In genomic region chr10:58232641-58232969, GRCm38 (mm10) we compare ENCODE assay signal across 11 mouse cellular contexts. TPM values are rescaled to one million over a fixed set of nuclear protein-coding genes. Genes with fewer than 3 reads are reported as not detected.
DNase-seq lines count a peak whose midpoint lies in the region; ATAC-seq and TF ChIP-seq lines count a peak whose summit lies in the region.
"Not testable (repeated sequence)": the region's sequence is repeated elsewhere in the genome, so short reads cannot be mapped to it uniquely, and the experiment has no call there.
"Had no signal": no experiment of that assay in that cellular context is flagged by ENCODE, and none has a peak within 500 bp of the region (broad histone marks: within the 10 kb centered on the region; RNA-seq: fewer than 3 reads in every experiment).

TSS of gene Duxf3 (minus strand) at chr10:58232675.

- not testable (repeated sequence) for H3K4me1 ChIP-seq in hindbrain, embryonic 14.5 days (replicated peaks; ENCODE audit: control insufficient read depth, insufficient read depth, low read length); kidney, postnatal 0 days (replicated peaks; ENCODE audit: insufficient read depth, low read length); liver, embryonic 16.5 days (ENCODE audit: control insufficient read depth, low read depth, low read length); midbrain, embryonic 14.5 days (ENCODE audit: control insufficient read depth, insufficient read depth, low read length); stomach, embryonic 14.5 days (ENCODE audit: control insufficient read depth, insufficient read depth, low read length)

- 84% methylated on average over 6 of the region's 8 CpGs for WGBS in hindbrain, embryonic 14.5 days
- 85% methylated on average over 6 of the region's 8 CpGs for WGBS in kidney, postnatal 0 days
- WGBS in liver, embryonic 16.5 days (ENCODE audit: insufficient replicate concordance) = 57% methylated on average over 5 of the region's 8 CpGs
- WGBS in midbrain, embryonic 14.5 days = 83% methylated on average over 7 of the region's 8 CpGs
- 82% methylated on average over 7 of the region's 8 CpGs for WGBS in stomach, embryonic 14.5 days

- not testable (repeated sequence) for TF ChIP-seq CTCF in kidney, postnatal 0 days (IDR thresholded peaks at IDR 0.05; ENCODE audit: low read depth)

- H3K4me2 ChIP-seq in hindbrain, embryonic 14.5 days (replicated peaks); kidney, postnatal 0 days (ENCODE audit: low read length); liver, embryonic 16.5 days (ENCODE audit: low read depth, low read length); midbrain, embryonic 14.5 days (ENCODE audit: low read length); stomach, embryonic 14.5 days (replicated peaks; ENCODE audit: low read depth, low read length): not testable (repeated sequence)

- H3K27ac ChIP-seq in hindbrain, embryonic 14.5 days; kidney, postnatal 0 days; liver, embryonic 16.5 days (ENCODE audit: low read length); midbrain, embryonic 14.5 days (replicated peaks; ENCODE audit: low read depth, low read length); stomach, embryonic 14.5 days (ENCODE audit: low read length): not testable (repeated sequence)

- H3K27me3 ChIP-seq in hindbrain, embryonic 14.5 days (ENCODE audit: control insufficient read depth, insufficient read depth, low read length); kidney, postnatal 0 days (ENCODE audit: insufficient read depth, low read length); liver, embryonic 16.5 days (ENCODE audit: control insufficient read depth, insufficient read depth, low read depth, low read length); midbrain, embryonic 14.5 days (ENCODE audit: control insufficient read depth, insufficient read depth, low read length); stomach, embryonic 14.5 days (ENCODE audit: control insufficient read depth, insufficient read depth, low read length): not testable (repeated sequence)

- H3K9ac ChIP-seq in hindbrain, embryonic 14.5 days; kidney, postnatal 0 days (ENCODE audit: low read depth, low read length); liver, embryonic 16.5 days (ENCODE audit: low read depth, low read length); midbrain, embryonic 14.5 days (replicated peaks; ENCODE audit: low read length); stomach, embryonic 14.5 days (replicated peaks; ENCODE audit: low read depth, low read length): not testable (repeated sequence)

- peak; percentile 38 for ATAC-seq in erythroblast, adult 5-6 weeks (replicated peaks; ENCODE audit: low FRiP score, poor library complexity, severe bottlenecking)
- ATAC-seq in granulocyte monocyte progenitor cell, adult 5-6 weeks (replicated peaks; ENCODE audit: poor library complexity, severe bottlenecking) = peak; percentile 23; the same call in 1 of the 2 replicates
- peak; percentile 46 for ATAC-seq in hindbrain, embryonic 14.5 days (ENCODE audit: low FRiP score)
- peak; percentile 49 for ATAC-seq in kidney, postnatal 0 days (replicated peaks; ENCODE audit: low FRiP score, low read depth)
- ATAC-seq in liver, embryonic 16.5 days (ENCODE audit: low read depth) = peak; percentile 47
- ATAC-seq in midbrain, embryonic 14.5 days (ENCODE audit: low FRiP score, low TSS enrichment) = peak; percentile 41
- ATAC-seq in stomach, embryonic 14.5 days (ENCODE audit: insufficient number of reproducible peaks, insufficient read depth, low FRiP score, low read depth) = peak; percentile 43

- not testable (repeated sequence) for H3K4me3 ChIP-seq in hindbrain, embryonic 14.5 days (replicated peaks; ENCODE audit: low read length); kidney, postnatal 0 days (replicated peaks; ENCODE audit: low read depth, low read length); liver, embryonic 16.5 days (ENCODE audit: low read depth, low read length); midbrain, embryonic 14.5 days (replicated peaks; ENCODE audit: low read depth, low read length); stomach, embryonic 14.5 days (ENCODE audit: low read depth, low read length)

- H3K36me3 ChIP-seq in hindbrain, embryonic 14.5 days (replicated peaks; ENCODE audit: control insufficient read depth, insufficient read depth); kidney, postnatal 0 days (ENCODE audit: insufficient read depth, low read length); liver, embryonic 16.5 days (ENCODE audit: control insufficient read depth, insufficient read depth); midbrain, embryonic 14.5 days (ENCODE audit: control insufficient read depth, insufficient read depth, low read length); stomach, embryonic 14.5 days (ENCODE audit: control insufficient read depth, insufficient read depth, low read length): not testable (repeated sequence)

- not testable (repeated sequence) for DNase-seq in hindbrain, embryonic 14.5 days (ENCODE audit: low spot score); kidney, postnatal 0 days (ENCODE audit: low spot score); midbrain, embryonic 14.5 days

- H3K9me3 ChIP-seq in hindbrain, embryonic 14.5 days (ENCODE audit: control insufficient read depth, low read length) = peaks cover 13% of the 10 kb centered on the region
- H3K9me3 ChIP-seq in kidney, postnatal 0 days (replicated peaks; ENCODE audit: low read length); liver, embryonic 16.5 days (replicated peaks; ENCODE audit: control insufficient read depth, low read length): not testable (repeated sequence)
- H3K9me3 ChIP-seq in midbrain, embryonic 14.5 days (ENCODE audit: control insufficient read depth, low read length) = peaks cover 15% of the 10 kb centered on the region
- H3K9me3 ChIP-seq in stomach, embryonic 14.5 days (ENCODE audit: control insufficient read depth, low read depth, low read length) = peaks cover 13% of the 10 kb centered on the region

RNA-seq across cellular contexts. Expression of gene Duxf3, which starts in this region (rescaled TPM):
- not detected in 2 replicates for total RNA-seq in erythroblast, adult 5-6 weeks (2015; ENCODE audit: low replicate concordance)
- total RNA-seq in erythroblast, adult 5-6 weeks (2017; ENCODE audit: low replicate concordance) = not detected in 2 replicates
- total RNA-seq in granulocyte monocyte progenitor cell, adult 5-6 weeks (2014; fragmentation: Nextera tagmentation) = not detected in 2 replicates
- not detected in 2 replicates for total RNA-seq in granulocyte monocyte progenitor cell, adult 5-6 weeks (2017)
- not detected in 2 replicates for polyA plus RNA-seq in hindbrain, embryonic 14.5 days (2014; fragmentation: Nextera tagmentation; extraction: Ambion mirVana)
- not detected in 2 replicates for polyA plus RNA-seq in kidney, postnatal 0 days (2015; fragmentation: Nextera tagmentation; extraction: Ambion mirVana)
- not detected in 2 replicates for polyA plus RNA-seq in liver, embryonic 16.5 days (2015; fragmentation: Nextera tagmentation; extraction: Ambion mirVana)
- polyA plus RNA-seq in midbrain, embryonic 14.5 days (2014; fragmentation: Nextera tagmentation; extraction: Ambion mirVana) = not detected in 2 replicates
- not detected in 2 replicates for polyA plus RNA-seq in stomach, embryonic 14.5 days (2014; fragmentation: Nextera tagmentation; extraction: Ambion mirVana)
- total RNA-seq: gastrocnemius, postnatal 36 days; heart, postnatal 25 days; layer of hippocampus, adult 8-10 months had no signal
- polyA plus RNA-seq: cerebellum, adult 2 months had no signal

Comparison
In these comparisons a context has a peak if more than half of its experiments do, and no peak if none do; other contexts are left out.
1. Peak in ATAC-seq in erythroblast, adult 5-6 weeks; RNA of the gene not detected or under 1 TPM.
2. Peak in ATAC-seq in granulocyte monocyte progenitor cell, adult 5-6 weeks; RNA of the gene not detected or under 1 TPM.
3. Peak in ATAC-seq in hindbrain, embryonic 14.5 days; RNA of the gene not detected or under 1 TPM.
4. Peak in ATAC-seq in kidney, postnatal 0 days; RNA of the gene not detected or under 1 TPM.
5. Peak in ATAC-seq in liver, embryonic 16.5 days; RNA of the gene not detected or under 1 TPM.
6. Peak in ATAC-seq in midbrain, embryonic 14.5 days; RNA of the gene not detected or under 1 TPM.
7. Peak in ATAC-seq in stomach, embryonic 14.5 days; RNA of the gene not detected or under 1 TPM.